Mouse (Mus musculus) forebrain, embryonic 12.5 days (tissue): ENCODE measurements around the gene Rinl. TPM values are rescaled to one million over a fixed set of nuclear protein-coding genes. Genes with fewer than 3 reads are reported as not detected.

ENCODE experiments used
- ATAC-seq: fragments of 200-750 bp; cut with Nextera tagmentation; 2 replicates; pipeline ENCODE4 v1.8.0; 2017; ENCODE audit warnings: moderate TSS enrichment; ENCODE audit not compliant: low FRiP score
- H3K27ac ChIP-seq: fragments of 300-500 bp; sonication (generic); 2 replicates; pipeline ENCODE4 v1.5.1; 2016; ENCODE audit warnings: mild to moderate bottlenecking
- H3K27me3 ChIP-seq: fragments of 300-500 bp; sonication (generic); 2 replicates; pipeline ENCODE4 v1.6.1; 2016; ENCODE audit warnings: mild to moderate bottlenecking
- H3K36me3 ChIP-seq: fragments of 300-500 bp; sonication (generic); replicated peaks from 2 replicates; pipeline ENCODE4 v1.6.1; 2016; ENCODE audit warnings: mild to moderate bottlenecking
- H3K4me1 ChIP-seq: fragments of 300-500 bp; sonication (generic); 2 replicates; pipeline ENCODE4 v1.6.1; 2016
- H3K4me2 ChIP-seq: fragments of 300-500 bp; sonication (generic); 2 replicates; pipeline ENCODE4 v1.6.1; 2016; ENCODE audit warnings: mild to moderate bottlenecking, moderate library complexity
- H3K4me3 ChIP-seq: fragments of 300-500 bp; sonication (generic); replicated peaks from 2 replicates; pipeline ENCODE4 v1.5.1; 2016; ENCODE audit warnings: mild to moderate bottlenecking
- H3K9ac ChIP-seq: fragments of 300-500 bp; sonication (generic); 2 replicates; pipeline ENCODE4 v1.6.1; 2016; ENCODE audit warnings: mild to moderate bottlenecking
- H3K9me3 ChIP-seq: fragments of 300-500 bp; sonication (generic); 2 replicates; pipeline ENCODE4 v1.6.1; 2016
- WGBS: fragments of 180-500 bp; shearing (Covaris S2); methylation state at CpG from one replicate; pipeline ENCODE4 v1.1.7; 2016; 5-methylcytosine and 5-hydroxymethylcytosine counted together
- polyA plus RNA-seq: library from polyadenylated mRNA; unstranded; fragments of >200 nt; fragmentation: Nextera tagmentation; extraction: Ambion mirVana; gene quantifications from 2 replicates; pipeline ENCODE4 v1.2.1, GENCODE M21; 2016

The Rinl gene
- polyA plus RNA-seq, 1 experiment from 2014 or later, result 2.5 TPM

DNA sequence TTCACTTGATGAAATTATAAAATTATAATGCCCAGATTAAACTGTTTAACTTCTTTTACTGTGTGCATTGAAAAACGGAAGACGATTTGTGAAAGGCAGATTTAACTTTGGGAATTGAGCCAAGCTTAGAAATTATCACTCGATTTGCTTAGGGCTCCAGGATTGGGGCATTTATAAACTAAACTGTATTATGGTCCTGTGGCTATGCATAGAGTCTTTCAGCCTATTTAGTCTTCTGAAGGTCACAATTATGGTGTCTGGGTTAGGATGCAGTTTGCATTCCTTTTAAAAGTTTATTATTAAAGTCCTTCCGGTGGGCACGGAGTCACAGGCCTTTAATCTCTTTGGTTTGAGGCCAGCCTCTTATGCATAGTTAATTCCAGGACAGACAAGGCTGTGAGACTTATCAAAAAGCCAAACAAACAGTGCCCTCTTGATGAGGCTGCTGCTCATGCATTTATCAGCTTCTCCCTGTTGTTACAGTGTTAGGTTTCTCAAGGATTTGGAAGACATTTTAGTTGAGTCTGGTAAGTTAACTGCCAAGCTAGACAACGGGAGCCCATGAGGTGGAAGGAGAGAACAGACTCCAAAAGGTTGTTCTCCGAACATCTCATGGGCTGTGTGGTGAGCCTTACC is 23.0 kb downstream of the Rinl start:
- Histone ChIP-seq H3K27me3 (no peaks in the 10 kb centered on the region), H3K4me2 (peak overlapping the region; percentile 96), H3K4me1 (peaks cover 55% of the 10 kb centered on the region), H3K27ac (peak overlapping the region; percentile 99), H3K9ac (peak overlapping the region; percentile 94), H3K9me3 (no peaks in the 10 kb centered on the region), H3K4me3 (peak overlapping the region; percentile 89), H3K36me3 (peaks cover 49% of the 10 kb centered on the region)
- WGBS, result 13% methylated on average over 7 of the region's 7 CpGs
- ATAC-seq, result no peak

DNA sequence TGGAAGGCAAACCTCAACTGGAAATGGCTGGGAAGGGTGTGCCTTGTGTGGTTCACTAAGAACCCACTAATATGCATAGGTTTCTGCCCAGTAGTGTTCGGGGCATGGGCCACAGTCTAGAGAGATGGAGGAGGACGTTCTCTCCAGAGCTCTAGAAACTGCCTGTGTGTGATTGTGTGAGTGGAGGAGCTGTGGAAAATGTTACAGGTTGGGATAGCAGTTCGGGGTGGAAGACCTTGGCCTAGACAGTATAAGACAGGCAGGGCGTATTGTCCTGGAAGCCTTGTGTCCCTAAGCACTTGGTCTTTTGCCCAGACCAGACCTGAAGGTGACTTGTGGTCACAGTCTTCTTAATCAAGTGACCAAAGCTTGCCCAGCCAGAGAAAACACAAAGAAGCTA is 23.7 kb downstream of the Rinl start:
- Histone ChIP-seq H3K9me3 (no peaks in the 10 kb centered on the region), H3K4me1 (peaks cover 59% of the 10 kb centered on the region), H3K9ac (peak overlapping the region; percentile 94), H3K27me3 (no peaks in the 10 kb centered on the region), H3K36me3 (peaks cover 56% of the 10 kb centered on the region), H3K4me2 (peak overlapping the region; percentile 96), H3K4me3 (peak overlapping the region; percentile 89), H3K27ac (no peak overlapping the region)
- ATAC-seq, result no peak
- 72% methylated on average over 4 of the region's 4 CpGs for WGBS

DNA sequence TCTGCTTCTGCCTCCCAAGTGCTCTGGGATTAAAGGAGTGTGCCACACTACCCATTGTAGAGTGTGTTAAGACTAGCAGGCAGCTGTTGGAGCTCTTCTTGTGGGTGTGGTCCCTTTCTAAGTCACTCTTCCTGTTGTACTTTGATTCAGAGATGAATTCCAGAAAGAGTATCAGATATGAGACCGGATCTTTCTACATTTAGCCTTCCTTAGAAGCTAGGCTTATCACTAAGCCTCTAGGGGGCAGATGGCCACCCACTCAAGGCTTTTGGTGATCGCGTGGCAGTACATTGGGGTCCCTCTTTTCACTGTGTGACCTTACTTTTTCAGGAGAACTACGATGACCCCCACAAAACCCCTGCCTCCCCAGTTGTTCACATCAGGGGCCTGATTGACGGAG is 24.2 kb downstream of the Rinl start:
- H3K4me2 ChIP-seq, result peak overlapping the region; percentile 96
- peak overlapping the region; percentile 94; the same call in 1 of the 2 replicates for H3K9ac ChIP-seq
- no peaks in the 10 kb centered on the region for H3K9me3 ChIP-seq
- peaks cover 61% of the 10 kb centered on the region for H3K36me3 ChIP-seq
- WGBS, result 87% methylated on average over 5 of the region's 5 CpGs
- H3K27ac ChIP-seq, result no peak overlapping the region
- H3K27me3 ChIP-seq, result no peaks in the 10 kb centered on the region
- ATAC-seq, result no peak
- peaks cover 57% of the 10 kb centered on the region for H3K4me1 ChIP-seq
- H3K4me3 ChIP-seq, result peak overlapping the region; percentile 89

DNA sequence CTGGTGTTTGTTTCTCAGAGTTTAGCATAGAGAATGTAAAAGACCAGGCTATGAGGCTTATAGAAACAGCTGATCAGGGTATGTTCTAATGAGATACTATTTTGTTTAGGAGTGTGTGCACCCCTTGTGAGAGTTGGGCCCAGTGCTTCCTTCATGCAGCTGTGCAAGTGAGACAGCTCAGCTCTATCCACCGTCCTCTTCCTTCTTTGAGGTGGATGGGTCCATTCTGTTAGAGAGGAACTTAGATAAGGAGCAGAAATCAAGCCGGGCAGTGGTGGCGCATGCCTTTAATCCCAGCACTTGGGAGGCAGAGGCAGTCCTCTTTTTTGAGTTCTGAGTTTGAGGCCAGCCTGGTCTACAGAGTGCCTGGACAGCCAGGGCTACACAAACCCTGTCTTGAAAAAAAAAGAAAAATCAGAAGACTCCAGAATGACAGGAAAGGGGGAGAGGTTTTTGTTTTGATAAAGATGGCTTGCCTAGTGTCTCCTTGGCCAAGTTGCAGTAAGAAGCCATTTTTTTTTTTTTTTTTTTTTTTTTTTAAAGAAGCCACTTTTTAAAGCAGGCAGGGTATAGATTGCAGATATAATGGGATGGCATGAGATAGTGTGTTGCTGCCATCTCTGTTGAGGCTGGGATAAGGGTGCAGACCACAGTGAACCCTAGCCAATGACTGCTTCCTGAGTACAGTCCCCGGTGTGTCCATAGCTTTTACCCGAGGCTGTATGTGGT is 25.7 kb downstream of the Rinl start:
- Histone ChIP-seq H3K4me3 (no peak overlapping the region), H3K36me3 (peaks cover 75% of the 10 kb centered on the region)
- 92% methylated on average over 5 of the region's 5 CpGs for WGBS

DNA sequence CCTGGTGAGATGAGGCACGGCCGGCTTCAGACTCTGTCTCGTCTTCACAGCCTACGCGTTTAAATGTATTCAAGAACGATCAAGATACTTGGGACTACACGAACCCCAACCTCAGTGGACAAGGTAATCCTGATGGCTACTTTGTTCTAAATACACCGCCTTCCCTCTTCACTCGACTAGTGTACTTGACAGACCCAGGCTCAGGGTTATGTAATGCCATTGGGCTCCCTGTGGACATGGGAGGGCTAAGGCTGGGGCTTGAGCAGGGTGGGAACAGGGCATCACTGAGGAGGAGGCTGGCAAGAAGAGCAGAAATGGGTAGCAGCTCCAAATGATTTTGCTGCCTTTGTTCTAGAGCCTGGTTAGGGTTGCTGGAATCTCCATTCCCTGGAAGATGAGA is 26.5 kb downstream of the Rinl start:
- Histone ChIP-seq H3K4me3 (no peak overlapping the region), H3K36me3 (peaks cover 83% of the 10 kb centered on the region), H3K9ac (peak overlapping the region; percentile 25; the same call in 1 of the 2 replicates), H3K4me2 (no peak overlapping the region), H3K27ac (no peak overlapping the region), H3K4me1 (peaks cover 72% of the 10 kb centered on the region), H3K9me3 (no peaks in the 10 kb centered on the region), H3K27me3 (no peaks in the 10 kb centered on the region)
- ATAC-seq, result no peak
- 91% methylated on average over 9 of the region's 9 CpGs for WGBS

More for the DNA sequence above, 25.7 kb downstream of the Rinl start:
- H3K4me2 ChIP-seq, result no peak overlapping the region
- ATAC-seq, result no peak
- 0 out of 2 replicates have a peak overlapping the region, but pooled peaks have one; percentile 25 for H3K9ac ChIP-seq
- peaks cover 64% of the 10 kb centered on the region for H3K4me1 ChIP-seq
- H3K27me3 ChIP-seq, result no peaks in the 10 kb centered on the region
- H3K9me3 ChIP-seq, result no peaks in the 10 kb centered on the region
- H3K27ac ChIP-seq, result no peak overlapping the region

DNA sequence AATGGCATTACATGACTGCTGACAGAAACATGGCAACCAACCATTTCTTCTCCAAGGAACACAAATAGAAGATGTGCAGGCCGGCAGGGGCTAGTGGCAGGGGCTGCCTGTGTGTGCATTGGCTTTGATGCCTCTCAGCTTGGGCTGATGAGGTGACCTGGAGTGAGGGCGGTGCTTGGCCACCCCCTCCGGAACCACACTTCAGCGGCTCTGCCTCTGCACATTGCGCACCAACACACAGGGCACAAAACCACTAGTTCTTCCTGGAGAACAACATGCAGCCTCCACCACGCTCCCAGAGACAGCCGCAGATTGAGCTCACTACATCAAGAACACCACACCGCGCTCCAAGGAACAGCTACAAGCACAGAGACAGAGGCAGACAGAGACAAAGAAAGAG is 27.4 kb downstream of the Rinl start:
- Histone ChIP-seq H3K27ac (no peak overlapping the region), H3K27me3 (no peaks in the 10 kb centered on the region), H3K9ac (peak overlapping the region; percentile 7; the same call in 1 of the 2 replicates), H3K36me3 (peaks cover 93% of the 10 kb centered on the region), H3K9me3 (no peaks in the 10 kb centered on the region), H3K4me1 (peaks cover 82% of the 10 kb centered on the region), H3K4me2 (no peak overlapping the region), H3K4me3 (peak overlapping the region; percentile 10; the same call in 1 of the 2 replicates)
- ATAC-seq, result no peak
- WGBS, result 82% methylated on average over 9 of the region's 9 CpGs

DNA sequence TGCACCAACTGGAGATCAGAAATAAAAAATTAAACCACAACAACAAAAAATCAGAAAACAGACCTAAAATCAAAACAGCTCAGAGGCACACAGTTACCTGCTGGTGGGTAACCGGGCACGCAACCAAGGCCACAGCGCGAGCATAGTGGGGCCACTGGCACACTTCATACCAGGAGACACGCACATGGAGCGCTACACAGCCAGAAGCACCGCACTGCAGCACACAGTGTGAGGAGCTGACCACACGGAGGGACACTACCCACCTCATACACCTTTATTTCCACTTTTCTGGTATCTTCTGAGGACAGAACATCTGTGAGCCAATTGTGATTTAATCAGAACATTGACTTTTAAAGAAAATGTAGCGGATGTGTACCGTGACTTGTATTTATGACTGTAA is 28.2 kb downstream of the Rinl start:
- 95% methylated on average over 10 of the region's 10 CpGs for WGBS
- Histone ChIP-seq H3K4me1 (peaks cover 79% of the 10 kb centered on the region), H3K4me3 (no peak overlapping the region), H3K36me3 (peaks cover 98% of the 10 kb centered on the region), H3K4me2 (no peak overlapping the region), H3K27me3 (no peaks in the 10 kb centered on the region), H3K9me3 (no peaks in the 10 kb centered on the region), H3K27ac (no peak overlapping the region), H3K9ac (no peak overlapping the region)
- no peak for ATAC-seq

DNA sequence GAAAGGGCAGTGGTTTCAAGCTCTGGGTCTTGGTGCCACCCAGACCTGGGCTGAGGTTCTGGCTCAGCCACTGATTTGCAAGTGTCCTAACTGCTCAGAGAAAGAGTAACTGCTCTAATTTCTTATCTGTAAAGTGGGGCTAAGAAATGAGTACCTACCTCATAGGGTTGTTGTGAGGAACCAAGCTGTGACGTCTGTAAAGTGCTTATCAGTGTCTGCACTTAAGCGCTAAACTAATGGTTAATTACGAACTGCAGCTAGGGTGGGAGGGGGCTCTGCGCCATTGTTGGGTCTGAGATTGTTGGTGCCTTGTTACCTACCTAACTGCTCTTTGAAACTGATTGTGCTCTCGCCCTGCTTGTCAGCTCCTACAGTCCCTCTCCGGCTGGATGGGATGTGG is 28.8 kb downstream of the Rinl start:
- WGBS, result 62% methylated on average over 6 of the region's 6 CpGs
- peaks cover 73% of the 10 kb centered on the region for H3K4me1 ChIP-seq
- no peak overlapping the region for H3K9ac ChIP-seq
- H3K27me3 ChIP-seq, result no peaks in the 10 kb centered on the region
- H3K36me3 ChIP-seq, result peaks cover 97% of the 10 kb centered on the region
- no peak overlapping the region for H3K27ac ChIP-seq
- no peak overlapping the region for H3K4me3 ChIP-seq
- H3K4me2 ChIP-seq, result no peak overlapping the region
- no peaks in the 10 kb centered on the region for H3K9me3 ChIP-seq
- ATAC-seq, result no peak

DNA sequence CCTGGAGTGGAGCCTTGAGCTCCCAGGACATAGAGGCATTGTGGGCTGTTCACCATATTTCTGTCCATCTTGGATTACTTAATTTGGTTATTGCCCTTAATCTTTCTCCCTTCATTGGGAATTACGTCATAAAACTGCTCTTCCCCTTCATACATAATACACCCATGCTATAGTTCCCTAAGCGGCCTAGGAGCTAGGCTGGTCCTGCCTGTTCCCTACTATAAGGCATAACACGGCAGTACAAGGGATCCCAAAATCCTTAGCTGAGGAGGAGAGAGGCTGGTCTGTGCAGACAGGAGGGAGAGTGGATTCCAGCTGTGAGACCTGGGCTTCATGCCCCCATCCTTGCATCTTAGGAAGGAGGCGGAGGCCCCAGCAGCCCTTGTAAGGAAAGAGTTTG is 29.2 kb downstream of the Rinl start:
- WGBS, result 81% methylated on average over 4 of the region's 4 CpGs

DNA sequence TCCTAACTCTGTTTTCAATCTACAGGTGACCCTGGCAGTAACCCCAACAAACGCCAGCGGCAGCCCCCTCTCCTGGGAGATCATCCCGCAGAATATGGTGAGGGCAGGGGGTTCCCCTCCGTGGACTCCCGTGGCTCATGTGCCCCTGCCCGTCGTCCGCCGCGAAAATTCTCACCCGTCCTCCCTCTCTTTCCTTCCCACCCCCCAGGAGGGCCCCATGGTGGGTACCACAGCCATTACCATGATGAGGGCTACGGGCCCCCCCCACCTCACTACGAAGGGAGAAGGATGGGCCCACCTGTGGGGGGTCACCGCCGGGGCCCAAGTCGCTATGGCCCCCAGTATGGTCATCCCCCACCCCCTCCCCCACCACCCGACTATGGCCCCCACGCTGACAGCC is 29.7 kb downstream of the Rinl start:
- 88% methylated on average over 18 of the region's 18 CpGs for WGBS
- peaks cover 96% of the 10 kb centered on the region for H3K36me3 ChIP-seq

More for the DNA sequence above, 29.2 kb downstream of the Rinl start:
- Histone ChIP-seq H3K27me3 (no peaks in the 10 kb centered on the region), H3K27ac (no peak overlapping the region), H3K4me1 (peaks cover 69% of the 10 kb centered on the region), H3K4me3 (no peak overlapping the region), H3K4me2 (no peak overlapping the region), H3K9me3 (no peaks in the 10 kb centered on the region), H3K9ac (no peak overlapping the region), H3K36me3 (peaks cover 97% of the 10 kb centered on the region)
- no peak for ATAC-seq

DNA sequence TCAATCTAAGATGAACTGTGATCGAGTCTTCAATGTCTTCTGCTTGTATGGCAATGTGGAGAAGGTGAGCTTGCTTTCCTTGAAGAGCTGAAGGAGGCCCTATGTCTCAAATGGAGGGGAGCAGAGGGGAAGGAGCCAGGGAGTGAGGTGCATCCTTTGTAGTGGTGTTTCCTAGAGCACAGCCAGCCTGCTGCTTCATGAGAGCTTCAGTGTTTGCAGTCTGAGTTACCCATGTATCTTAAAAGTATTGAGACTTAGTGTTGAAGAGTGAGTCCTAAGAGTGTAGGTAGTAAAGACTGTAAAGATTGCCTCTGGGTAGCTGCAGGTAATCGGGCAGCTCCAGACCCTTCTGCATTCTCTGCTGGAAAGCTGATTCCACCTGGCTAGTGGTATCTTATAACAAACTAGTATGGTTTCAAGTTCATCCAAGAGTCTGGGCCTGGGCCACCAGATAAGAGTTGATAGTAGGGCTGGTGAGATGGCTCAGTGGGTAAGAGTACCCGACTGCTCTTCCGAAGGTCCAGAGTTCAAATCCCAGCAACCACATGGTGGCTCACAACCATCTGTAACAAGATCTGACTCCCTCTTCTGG is 30.2 kb downstream of the Rinl start:
- WGBS, result 91% methylated on average over 4 of the region's 4 CpGs
- H3K9ac ChIP-seq, result no peak overlapping the region
- ATAC-seq, result no peak
- H3K36me3 ChIP-seq, result peaks cover 91% of the 10 kb centered on the region
- no peaks in the 10 kb centered on the region for H3K27me3 ChIP-seq
- no peaks in the 10 kb centered on the region for H3K9me3 ChIP-seq
- no peak overlapping the region for H3K4me2 ChIP-seq
- H3K27ac ChIP-seq, result no peak overlapping the region
- peaks cover 59% of the 10 kb centered on the region for H3K4me1 ChIP-seq
- no peak overlapping the region for H3K4me3 ChIP-seq

More for the DNA sequence above, 29.7 kb downstream of the Rinl start:
- H3K27ac ChIP-seq, result no peak overlapping the region
- no peaks in the 10 kb centered on the region for H3K9me3 ChIP-seq
- no peaks in the 10 kb centered on the region for H3K27me3 ChIP-seq
- no peak for ATAC-seq
- H3K4me2 ChIP-seq, result no peak overlapping the region
- no peak overlapping the region for H3K9ac ChIP-seq
- H3K4me3 ChIP-seq, result no peak overlapping the region
- peaks cover 64% of the 10 kb centered on the region for H3K4me1 ChIP-seq

DNA sequence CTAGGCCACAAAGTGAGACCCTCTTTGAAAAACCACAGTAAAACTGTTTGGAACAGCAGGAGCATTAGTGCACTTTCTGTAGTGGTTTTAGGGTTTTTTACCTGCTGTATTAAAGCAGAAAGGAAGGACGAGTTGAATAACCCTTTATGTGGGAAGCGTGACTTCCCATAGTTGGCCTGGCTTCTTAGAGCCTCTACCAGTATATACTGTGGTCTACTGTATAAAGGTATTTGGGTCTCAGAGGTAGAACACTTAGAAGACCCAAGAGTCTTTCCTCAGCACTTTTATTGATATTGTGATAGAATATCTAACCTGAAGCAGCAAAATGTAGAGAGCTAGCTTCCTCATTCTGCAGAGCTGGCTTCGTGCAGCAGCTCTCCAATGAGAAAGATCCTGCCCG is 30.8 kb downstream of the Rinl start:
- Histone ChIP-seq H3K27ac (peak overlapping the region; percentile 69; the same call in 1 of the 2 replicates), H3K27me3 (no peaks in the 10 kb centered on the region), H3K9me3 (no peaks in the 10 kb centered on the region), H3K4me3 (no peak overlapping the region), H3K9ac (no peak overlapping the region), H3K4me1 (peaks cover 59% of the 10 kb centered on the region), H3K4me2 (no peak overlapping the region), H3K36me3 (peaks cover 85% of the 10 kb centered on the region)
- ATAC-seq, result no peak
- 85% methylated on average over 4 of the region's 4 CpGs for WGBS
